Mouse (Mus musculus): Measurements from ENCODE around the gene Prkcg.
"Not testable (repeated sequence)": the region's sequence is repeated elsewhere in the genome, so short reads cannot be mapped to it uniquely, and the experiment has no call there.

Prkcg gene

GRCm38 (mm10) chr7:3288976-3289970 is at the start of gene Prkcg, which contains the start of gene Myadm:
TSS of gene Prkcg (plus strand) at chr7:3289179.
TSS of gene Myadm (plus strand) at chr7:3289080.
- DNase-seq = peak; percentile 92

- no peak for DNase-seq
Measured at GRCm38 (mm10) chr7:3239193-3239592, 49.8 kb upstream of the Prkcg start.

- DNase-seq = no peak
Measured at GRCm38 (mm10) chr7:3260701-3261100, 28.3 kb upstream of the Prkcg start.

- DNase-seq = no peak
Measured at GRCm38 (mm10) chr7:3261446-3261845, 27.5 kb upstream of the Prkcg start.

GRCm38 (mm10) chr7:3262789-3263188 is 26.2 kb upstream of the Prkcg start:
- peak; percentile 80 for DNase-seq

- no peak for DNase-seq
Measured at GRCm38 (mm10) chr7:3264390-3265022, 24.5 kb upstream of the Prkcg start.

- DNase-seq = no peak
Measured at GRCm38 (mm10) chr7:3265311-3265710, 23.7 kb upstream of the Prkcg start.

GRCm38 (mm10) chr7:3267261-3267660 is 21.7 kb upstream of the Prkcg start:
- no peak for DNase-seq

- DNase-seq = no peak
Measured at GRCm38 (mm10) chr7:3267888-3268287, 21.1 kb upstream of the Prkcg start.

GRCm38 (mm10) chr7:3268291-3268690 is 20.7 kb upstream of the Prkcg start:
- DNase-seq = no peak

- no peak for DNase-seq
Measured at GRCm38 (mm10) chr7:3272206-3272605, 16.8 kb upstream of the Prkcg start.

GRCm38 (mm10) chr7:3275455-3276170 is 13.4 kb upstream of the Prkcg start:
- peak; percentile 70 for DNase-seq

- not testable (repeated sequence) for DNase-seq
Measured at GRCm38 (mm10) chr7:3276781-3277180, 12.2 kb upstream of the Prkcg start.

- DNase-seq = no peak
Measured at GRCm38 (mm10) chr7:3280080-3280653, 8.8 kb upstream of the Prkcg start.

- DNase-seq = no peak
Measured at GRCm38 (mm10) chr7:3280654-3281153, 8.3 kb upstream of the Prkcg start.

- no peak for DNase-seq
Measured at GRCm38 (mm10) chr7:3281741-3282140, 7.2 kb upstream of the Prkcg start.

- no peak for DNase-seq
Measured at GRCm38 (mm10) chr7:3283081-3283875, 5.7 kb upstream of the Prkcg start.

- DNase-seq = no peak
Measured at GRCm38 (mm10) chr7:3284604-3285003, 4.4 kb upstream of the Prkcg start.

- DNase-seq = peak; percentile 52
Measured at GRCm38 (mm10) chr7:3286036-3286435, 2.9 kb upstream of the Prkcg start.

GRCm38 (mm10) chr7:3287186-3287585 is 1.8 kb upstream of the Prkcg start:
- DNase-seq = peak; percentile 83

GRCm38 (mm10) chr7:3290257-3291033 is 1.5 kb downstream of the Prkcg start:
- DNase-seq = peak; percentile 100
